Mouse (Mus musculus): ENCODE data around the gene Ogfrl1. TPM values are rescaled to one million over a fixed set of nuclear protein-coding genes. Genes with fewer than 3 reads are reported as not detected.

Ogfrl1 gene
- polyA plus RNA-seq, 1 experiment from 2014 or later = 10.0 TPM

DNA sequence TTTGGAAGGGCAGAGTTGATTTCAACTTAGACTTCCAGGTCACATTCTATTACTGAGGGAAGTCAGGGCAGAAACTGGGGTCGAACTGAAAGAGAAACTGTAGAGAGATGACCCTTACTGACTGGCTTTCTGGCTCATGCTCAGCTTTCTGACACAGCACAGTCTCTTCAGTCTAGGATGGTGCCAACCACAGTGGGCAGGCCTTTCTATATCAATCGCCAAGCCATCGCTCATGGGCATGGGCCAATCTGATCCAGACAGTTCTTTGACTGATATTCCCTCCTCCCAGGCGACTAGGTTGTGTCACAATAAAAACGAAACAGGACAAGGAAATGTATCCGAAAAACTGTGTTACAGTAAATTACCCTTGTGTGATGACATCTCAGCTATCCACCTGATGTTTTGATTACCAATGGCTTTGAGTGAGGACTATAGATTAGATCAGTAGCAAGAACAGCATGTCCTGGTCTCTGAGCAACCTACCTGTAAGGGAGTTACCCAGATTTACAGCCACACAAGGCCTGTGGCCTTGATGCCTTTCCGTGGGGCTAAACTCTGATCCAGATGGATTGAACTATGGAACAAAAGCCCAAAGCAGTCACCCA is 76.9 kb downstream of the Ogfrl1 start:
- Histone ChIP-seq H3K27ac (ENCODE audit: low read depth, low read length) (no peak overlapping the region), H3K27me3 (ENCODE audit: control insufficient read depth, insufficient read depth, low read length) (no peaks in the 10 kb centered on the region), H3K9ac (ENCODE audit: low read depth, low read length) (no peak overlapping the region), H3K4me1 (replicated peaks; ENCODE audit: control insufficient read depth, insufficient read depth, low read length) (no peaks in the 10 kb centered on the region), H3K4me3 (ENCODE audit: low read depth, low read length) (no peak overlapping the region), H3K9me3 (ENCODE audit: control insufficient read depth, low read length) (no peaks in the 10 kb centered on the region), H3K4me2 (replicated peaks; ENCODE audit: low read depth, low read length) (no peak overlapping the region), H3K36me3 (ENCODE audit: control insufficient read depth, insufficient read depth, low read length) (no peaks in the 10 kb centered on the region)
- ATAC-seq (ENCODE audit: low FRiP score) (no peak), DNase-seq (ENCODE audit: low spot score) (no peak)
- 88% methylated on average over 7 of the region's 7 CpGs for WGBS
